Mouse (Mus musculus) liver, embryonic 11.5 days (tissue): ENCODE data around the gene Foxo1. TPM values are rescaled to one million over a fixed set of nuclear protein-coding genes. Genes with fewer than 3 reads are reported as not detected.

ENCODE experiments used
- ATAC-seq: fragments of 200-750 bp; cut with Nextera tagmentation; replicated peaks from 2 replicates; pipeline ENCODE4 v1.8.0; 2017; ENCODE audit warnings: moderate number of reproducible peaks, mild to moderate bottlenecking, moderate TSS enrichment, moderate library complexity; ENCODE audit not compliant: low FRiP score
- DNase-seq: peaks from one replicate; pipeline ENCODE4 v3.0.0-alpha.2; 2017; ENCODE audit warnings: low spot score
- H3K27ac ChIP-seq: fragments of 300-500 bp; sonication (generic); 2 replicates; pipeline ENCODE4 v1.5.1; 2014; ENCODE audit warnings: mild to moderate bottlenecking, low read depth, low read length, control low read depth
- H3K27me3 ChIP-seq: fragments of 300-500 bp; sonication (generic); replicated peaks from 2 replicates; pipeline ENCODE4 v1.6.1; 2014; ENCODE audit warnings: low read length, mixed read lengths; ENCODE audit not compliant: control insufficient read depth, insufficient read depth
- H3K36me3 ChIP-seq: fragments of 300-500 bp; sonication (generic); 2 replicates; pipeline ENCODE4 v1.6.1; 2014; ENCODE audit warnings: mild to moderate bottlenecking, low read length, moderate library complexity, mixed read lengths; ENCODE audit not compliant: control insufficient read depth, insufficient read depth
- H3K4me1 ChIP-seq: fragments of 300-500 bp; sonication (generic); replicated peaks from 2 replicates; pipeline ENCODE4 v1.6.1; 2014; ENCODE audit warnings: low read length, mixed read lengths; ENCODE audit not compliant: control insufficient read depth, insufficient read depth
- H3K4me2 ChIP-seq: fragments of 300-500 bp; sonication (generic); 2 replicates; pipeline ENCODE4 v1.6.1; 2014; ENCODE audit warnings: mild to moderate bottlenecking, control low read depth, moderate library complexity
- H3K4me3 ChIP-seq: fragments of 300-500 bp; sonication (generic); 2 replicates; pipeline ENCODE4 v1.5.1; 2014; ENCODE audit warnings: low read depth, low read length, control low read depth
- H3K9ac ChIP-seq: fragments of 300-500 bp; sonication (generic); 2 replicates; pipeline ENCODE4 v1.6.1; 2014; ENCODE audit warnings: low read depth, low read length, control low read depth
- H3K9me3 ChIP-seq: fragments of 300-500 bp; sonication (generic); 2 replicates; pipeline ENCODE4 v1.6.1; 2016; ENCODE audit warnings: low read length, inconsistent platforms, mixed read lengths; ENCODE audit not compliant: control insufficient read depth
- WGBS: fragments of 180-500 bp; shearing (Covaris S2); extraction: QIAGEN DNeasy Blood & Tissue Kit; methylation state at CpG from one replicate; pipeline ENCODE4 v1.1.7; 2014; 5-methylcytosine and 5-hydroxymethylcytosine counted together
- polyA plus RNA-seq: library from polyadenylated mRNA; unstranded; fragments of >200 nt; fragmentation: Nextera tagmentation; extraction: Ambion mirVana; gene quantifications from 2 replicates; pipeline ENCODE4 v1.2.1, GENCODE M21; 2014

Gene Foxo1
- polyA plus RNA-seq, 1 experiment from 2014 or later: 3.6 TPM

DNA sequence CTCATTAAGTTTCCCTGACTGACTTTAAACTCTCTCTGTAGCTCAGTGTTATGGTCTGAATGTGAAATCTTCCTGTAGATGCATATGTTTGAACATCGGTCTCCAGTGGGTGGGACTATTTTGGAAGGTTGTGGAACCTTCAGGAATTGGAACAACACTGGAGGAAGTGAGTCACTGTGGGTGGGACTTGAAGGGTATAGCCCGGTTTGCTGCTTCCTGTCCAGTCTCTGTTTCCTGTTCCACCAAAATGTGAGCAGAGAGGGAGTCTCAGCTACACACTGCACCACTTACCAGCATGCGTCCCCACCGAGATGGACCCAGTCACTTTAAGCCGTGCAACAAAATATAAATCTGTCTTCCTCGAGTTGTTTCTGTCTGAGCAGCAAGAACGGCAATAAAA, 122.2 kb downstream of the Foxo1 start:
- ATAC-seq (no peak), DNase-seq (no peak)
- H3K36me3 ChIP-seq: no peaks in the 10 kb centered on the region
- 71% methylated on average over 7 of the region's 7 CpGs for WGBS
- no peak overlapping the region for H3K4me3 ChIP-seq
- H3K27me3 ChIP-seq: no peaks in the 10 kb centered on the region
- no peaks in the 10 kb centered on the region for H3K4me1 ChIP-seq
- no peak overlapping the region for H3K27ac ChIP-seq
- no peaks in the 10 kb centered on the region for H3K9me3 ChIP-seq
- no peak overlapping the region for H3K9ac ChIP-seq
- no peak overlapping the region for H3K4me2 ChIP-seq

DNA sequence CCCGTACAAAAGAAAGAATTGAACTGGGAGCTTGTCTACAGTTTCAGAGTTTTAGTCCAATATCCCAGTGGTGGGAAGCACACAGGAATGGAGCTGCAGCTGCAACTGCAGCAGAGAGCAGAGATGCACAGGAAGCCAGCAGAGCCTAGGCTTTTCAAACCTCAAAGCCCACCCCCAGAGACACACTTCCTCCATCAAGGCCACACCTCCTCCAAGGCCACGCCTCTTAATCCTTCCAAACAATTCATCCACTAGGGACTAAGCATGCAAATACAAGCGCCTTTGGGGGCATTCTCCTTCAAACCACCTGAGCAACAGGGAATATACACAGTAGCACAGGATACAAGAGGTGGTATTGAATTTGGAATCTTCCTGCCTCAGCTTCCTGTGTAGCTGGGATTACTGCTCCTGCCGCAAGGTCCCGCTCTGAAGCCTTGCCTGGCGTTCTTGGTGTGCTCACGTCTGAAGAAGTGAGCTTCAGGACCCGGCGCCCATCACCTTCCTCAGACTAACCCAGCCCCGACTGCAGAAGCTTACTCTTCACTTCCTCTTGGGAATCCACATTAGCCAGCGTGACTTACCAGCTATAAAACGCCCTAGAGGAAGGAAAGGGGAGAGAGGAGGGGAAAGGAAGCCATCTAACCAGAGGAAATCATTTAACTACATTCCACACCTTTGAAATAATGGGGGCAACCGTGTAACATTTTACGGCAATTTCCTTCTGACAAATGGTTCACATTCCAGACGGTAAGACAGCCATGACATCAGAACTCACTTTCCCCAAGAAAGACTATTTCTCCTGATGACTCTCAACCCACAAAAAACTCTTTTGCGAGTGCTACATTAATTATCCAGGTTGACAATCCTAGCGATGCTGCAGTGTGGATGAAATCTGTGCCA, 122.9 kb downstream of the Foxo1 start:
- Histone ChIP-seq H3K4me1 (no peaks in the 10 kb centered on the region), H3K27me3 (no peaks in the 10 kb centered on the region), H3K27ac (no peak overlapping the region), H3K9ac (no peak overlapping the region), H3K4me2 (no peak overlapping the region), H3K4me3 (no peak overlapping the region), H3K36me3 (no peaks in the 10 kb centered on the region), H3K9me3 (no peaks in the 10 kb centered on the region)
- DNase-seq (no peak), ATAC-seq (no peak)
- WGBS: 57% methylated on average over 17 of the region's 17 CpGs

DNA sequence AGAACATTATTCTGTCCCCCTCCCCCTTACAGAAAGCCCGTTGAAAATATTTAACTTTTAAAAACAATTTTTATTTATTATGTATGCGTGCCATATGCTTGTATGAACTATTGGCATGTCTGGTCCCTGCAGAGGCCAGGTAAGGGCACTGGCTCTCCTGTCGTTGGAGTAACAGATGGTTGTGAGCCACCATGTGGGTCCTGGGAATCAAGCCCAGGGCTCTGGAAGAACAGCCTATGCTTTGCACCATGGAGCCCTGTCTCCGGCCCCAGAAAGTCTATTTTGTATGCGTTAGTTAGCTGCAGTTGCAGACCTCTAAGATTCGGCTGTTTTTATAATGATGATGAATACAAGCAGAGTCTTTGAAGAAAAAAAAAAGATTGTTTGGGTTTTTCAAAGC, 123.8 kb downstream of the Foxo1 start:
- Histone ChIP-seq H3K9ac (no peak overlapping the region), H3K27ac (no peak overlapping the region), H3K27me3 (no peaks in the 10 kb centered on the region), H3K9me3 (no peaks in the 10 kb centered on the region), H3K4me2 (no peak overlapping the region), H3K4me3 (no peak overlapping the region), H3K36me3 (no peaks in the 10 kb centered on the region), H3K4me1 (no peaks in the 10 kb centered on the region)
- ATAC-seq: no peak
- 79% methylated on average over 6 of the region's 6 CpGs for WGBS
- DNase-seq: no peak

DNA sequence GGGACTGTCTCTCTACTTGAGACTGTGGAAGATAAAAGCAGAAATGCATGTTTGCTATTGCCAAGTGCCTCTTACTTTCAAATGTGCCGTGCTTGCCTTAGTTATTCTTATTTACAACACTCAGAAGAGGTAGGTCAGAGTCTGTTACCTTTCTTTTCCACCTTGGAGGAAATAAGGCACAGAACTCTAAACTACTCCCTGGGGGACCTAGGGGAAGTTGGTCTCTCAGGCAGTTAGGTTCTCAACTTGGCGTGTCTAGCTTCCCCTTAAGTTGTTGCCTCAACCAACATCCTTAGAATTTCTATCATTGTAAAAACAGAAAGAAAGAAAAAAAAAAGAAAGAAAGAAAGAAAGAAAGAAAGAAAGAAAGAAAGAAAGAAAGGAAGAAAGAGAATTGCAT, 124.4 kb downstream of the Foxo1 start:
- 69% methylated on average over 2 of the region's 2 CpGs for WGBS
- Histone ChIP-seq H3K9me3 (no peaks in the 10 kb centered on the region), H3K4me3 (no peak overlapping the region), H3K36me3 (no peaks in the 10 kb centered on the region), H3K27me3 (no peaks in the 10 kb centered on the region), H3K4me1 (no peaks in the 10 kb centered on the region), H3K9ac (no peak overlapping the region), H3K27ac (no peak overlapping the region), H3K4me2 (no peak overlapping the region)
- ATAC-seq (no peak), DNase-seq (no peak)

DNA sequence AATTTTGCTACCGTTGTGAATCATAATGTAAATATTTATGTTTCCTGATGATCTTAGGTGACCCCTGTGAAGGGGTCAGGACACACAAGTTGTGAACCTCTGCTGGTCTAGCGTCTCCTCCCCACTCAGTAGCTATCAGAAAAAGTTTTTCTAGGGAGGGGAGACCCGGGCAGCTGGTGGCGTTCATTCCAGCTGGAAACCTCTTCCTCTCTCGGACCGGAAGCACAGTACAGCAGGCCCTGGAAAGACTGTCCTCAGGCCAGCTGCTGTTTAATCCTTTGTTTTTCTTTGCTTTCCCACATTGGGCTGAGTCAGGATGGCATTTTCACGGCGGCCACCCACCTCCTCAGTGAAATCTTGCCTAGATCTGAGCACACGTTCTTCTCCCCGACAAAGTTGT, 125.0 kb downstream of the Foxo1 start:
- no peaks in the 10 kb centered on the region for H3K36me3 ChIP-seq
- ATAC-seq (no peak), DNase-seq (no peak)
- WGBS: 61% methylated on average over 10 of the region's 10 CpGs
- H3K9me3 ChIP-seq: no peaks in the 10 kb centered on the region
- H3K4me2 ChIP-seq: no peak overlapping the region
- H3K27me3 ChIP-seq: no peaks in the 10 kb centered on the region
- no peaks in the 10 kb centered on the region for H3K4me1 ChIP-seq
- no peak overlapping the region for H3K27ac ChIP-seq
- H3K4me3 ChIP-seq: no peak overlapping the region
- H3K9ac ChIP-seq: no peak overlapping the region

DNA sequence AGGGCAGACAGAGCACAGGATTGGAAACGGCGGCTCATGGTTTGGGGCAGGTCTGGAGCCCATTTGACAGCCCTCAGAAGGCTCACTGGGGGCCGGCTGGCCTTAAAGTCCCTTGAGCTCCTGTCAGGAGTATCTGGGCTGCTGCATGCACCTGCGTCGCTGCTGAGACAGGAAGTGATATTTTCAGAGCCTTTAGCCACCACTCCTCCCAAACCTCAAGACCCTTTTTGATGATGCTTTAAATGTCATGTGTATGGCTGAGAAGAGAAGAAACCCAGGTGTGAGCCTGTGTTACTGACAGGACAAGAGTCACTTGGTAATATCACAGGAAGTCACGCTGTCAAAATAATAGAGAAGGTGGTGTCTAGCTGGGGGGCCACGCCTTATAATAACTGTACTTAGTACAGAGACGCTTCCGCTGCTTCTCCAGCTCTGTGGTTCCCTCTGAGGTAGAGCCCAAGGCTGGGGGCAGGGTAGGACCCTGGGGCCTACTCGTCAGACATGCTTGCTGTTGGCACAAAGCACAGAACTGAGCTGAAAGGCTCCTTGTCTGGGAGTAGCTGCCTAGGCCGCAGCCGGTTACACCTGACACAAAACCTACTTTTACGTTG, 128.1 kb downstream of the Foxo1 start:
- Histone ChIP-seq H3K4me3 (no peak overlapping the region), H3K27ac (no peak overlapping the region), H3K9me3 (no peaks in the 10 kb centered on the region), H3K4me2 (no peak overlapping the region), H3K4me1 (no peaks in the 10 kb centered on the region), H3K36me3 (no peaks in the 10 kb centered on the region), H3K27me3 (peaks cover 5% of the 10 kb centered on the region; the same call in 1 of the 2 replicates), H3K9ac (no peak overlapping the region)
- ATAC-seq: no peak
- 84% methylated on average over 13 of the region's 13 CpGs for WGBS
- DNase-seq: no peak

DNA sequence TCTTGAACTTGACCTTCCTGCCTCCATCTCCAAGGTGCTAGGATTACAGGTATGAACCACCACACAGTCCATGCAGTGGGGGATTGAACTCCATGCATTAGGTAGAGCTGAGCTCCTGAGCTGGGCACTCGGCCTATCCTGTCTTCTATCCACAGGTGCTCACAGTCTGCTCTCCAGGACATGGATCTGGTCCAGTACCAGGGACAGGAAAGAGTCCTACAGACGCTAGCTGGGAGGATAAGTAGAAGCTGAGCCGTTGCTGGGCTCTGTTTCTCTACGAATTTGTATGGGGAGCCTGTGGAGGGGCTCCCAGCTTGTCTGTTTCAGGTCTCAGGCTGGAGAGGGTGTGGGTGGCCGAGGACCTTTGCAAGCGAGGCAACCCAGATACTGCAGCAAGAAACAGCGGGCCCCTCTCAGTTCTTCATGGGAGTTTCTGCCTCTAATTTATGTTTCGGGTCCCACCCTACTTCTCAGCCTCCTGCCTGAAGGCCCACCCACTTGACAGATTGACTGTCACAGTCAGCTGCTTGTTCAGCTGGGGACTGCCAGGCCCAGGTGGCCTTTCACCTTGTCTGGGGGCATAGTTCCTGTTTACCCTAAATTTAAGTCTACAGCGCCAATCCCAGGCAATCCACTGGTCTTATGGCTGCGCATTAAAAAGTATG, 128.9 kb downstream of the Foxo1 start:
- Histone ChIP-seq H3K9me3 (no peaks in the 10 kb centered on the region), H3K4me2 (no peak overlapping the region), H3K36me3 (no peaks in the 10 kb centered on the region), H3K4me1 (peaks cover 4% of the 10 kb centered on the region; the same call in 1 of the 2 replicates), H3K9ac (no peak overlapping the region), H3K4me3 (no peak overlapping the region), H3K27ac (no peak overlapping the region), H3K27me3 (peaks cover 5% of the 10 kb centered on the region; the same call in 1 of the 2 replicates)
- DNase-seq (no peak), ATAC-seq (no peak)
- WGBS: 69% methylated on average over 10 of the region's 10 CpGs

DNA sequence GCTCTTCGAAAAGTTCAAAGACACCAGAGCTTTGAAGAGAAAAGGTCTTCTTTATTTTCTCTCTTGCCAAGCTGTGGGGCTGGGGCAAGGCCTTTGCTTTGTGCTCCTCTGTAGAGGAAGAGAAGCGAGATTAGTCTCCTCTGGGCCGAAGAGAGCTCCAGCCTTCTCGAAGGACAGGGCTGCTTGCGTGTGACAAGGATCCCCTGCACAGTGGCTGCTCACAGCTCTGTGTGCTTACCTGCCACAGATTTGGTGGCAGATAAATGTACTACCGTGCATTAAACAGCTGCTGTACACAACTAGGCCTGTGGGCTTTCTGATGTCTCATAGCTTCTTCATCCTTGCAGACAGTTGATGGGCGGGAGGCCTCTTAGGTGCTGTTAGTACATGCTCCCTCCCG, 129.8 kb downstream of the Foxo1 start:
- peaks cover 5% of the 10 kb centered on the region; the same call in 1 of the 2 replicates for H3K27me3 ChIP-seq
- no peak for ATAC-seq
- H3K4me3 ChIP-seq: no peak overlapping the region
- H3K4me1 ChIP-seq: peaks cover 4% of the 10 kb centered on the region; the same call in 1 of the 2 replicates
- H3K9me3 ChIP-seq: no peaks in the 10 kb centered on the region
- no peaks in the 10 kb centered on the region for H3K36me3 ChIP-seq
- H3K27ac ChIP-seq: no peak overlapping the region
- no peak overlapping the region for H3K4me2 ChIP-seq
- H3K9ac ChIP-seq: no peak overlapping the region
- WGBS: 72% methylated on average over 8 of the region's 8 CpGs
- DNase-seq: no peak
